Mouse (Mus musculus) hindbrain, embryonic 11.5 days (tissue): ENCODE data around the gene Pola2. TPM values are rescaled to one million over a fixed set of nuclear protein-coding genes. Genes with fewer than 3 reads are reported as not detected.

Experiments used
- ATAC-seq: fragments of 200-750 bp; cut with Nextera tagmentation; 2 replicates; pipeline ENCODE4 v1.8.0; 2017; ENCODE audit warnings: mild to moderate bottlenecking, moderate TSS enrichment, moderate library complexity; ENCODE audit not compliant: low FRiP score
- DNase-seq: peaks from one replicate; pipeline ENCODE4 v3.0.0-alpha.2; 2015; ENCODE audit warnings: low spot score
- H3K27ac ChIP-seq: fragments of 300-500 bp; sonication (generic); 2 replicates; pipeline ENCODE4 v1.5.1; 2014; ENCODE audit warnings: mild to moderate bottlenecking, low read depth, low read length
- H3K27me3 ChIP-seq: fragments of 300-500 bp; sonication (generic); 2 replicates; pipeline ENCODE4 v1.6.1; 2014; ENCODE audit warnings: mild to moderate bottlenecking, low read length, moderate library complexity, mixed read lengths; ENCODE audit not compliant: control insufficient read depth, insufficient read depth
- H3K36me3 ChIP-seq: fragments of 300-500 bp; sonication (generic); 2 replicates; pipeline ENCODE4 v1.6.1; 2014; ENCODE audit warnings: mild to moderate bottlenecking, low read length, moderate library complexity, mixed read lengths; ENCODE audit not compliant: control insufficient read depth, insufficient read depth
- H3K4me1 ChIP-seq: fragments of 300-500 bp; sonication (generic); replicated peaks from 2 replicates; pipeline ENCODE4 v1.6.1; 2014; ENCODE audit warnings: low read length, mixed read lengths; ENCODE audit not compliant: control insufficient read depth, insufficient read depth
- H3K4me2 ChIP-seq: fragments of 300-500 bp; sonication (generic); replicated peaks from 2 replicates; pipeline ENCODE4 v1.6.1; 2014; ENCODE audit warnings: mild to moderate bottlenecking, low read depth, low read length
- H3K4me3 ChIP-seq: fragments of 300-500 bp; sonication (generic); 2 replicates; pipeline ENCODE4 v1.5.1; 2014; ENCODE audit warnings: low read depth, low read length
- H3K9ac ChIP-seq: fragments of 300-500 bp; sonication (generic); 2 replicates; pipeline ENCODE4 v1.6.1; 2014; ENCODE audit warnings: low read depth, low read length
- H3K9me3 ChIP-seq: fragments of 300-500 bp; sonication (generic); 2 replicates; pipeline ENCODE4 v1.6.1; 2016; ENCODE audit warnings: low read length; ENCODE audit not compliant: control insufficient read depth
- WGBS: fragments of 180-500 bp; shearing (Covaris S2); extraction: QIAGEN DNeasy Blood & Tissue Kit; methylation state at CpG from one replicate; pipeline ENCODE4 v1.1.7; 2014; 5-methylcytosine and 5-hydroxymethylcytosine counted together
- polyA plus RNA-seq: library from polyadenylated mRNA; unstranded; fragments of >200 nt; fragmentation: Nextera tagmentation; extraction: Ambion mirVana; gene quantifications from 2 replicates; pipeline ENCODE4 v1.2.1, GENCODE M21; 2014

Pola2 gene
- polyA plus RNA-seq, 1 experiment from 2014 or later = 67.7 TPM

GRCm38 (mm10) chr19:5927532-5927931 lies 36.5 kb downstream of the Pola2 start:
- Histone ChIP-seq H3K27ac (no peak overlapping the region), H3K27me3 (peaks cover 6% of the 10 kb centered on the region), H3K9me3 (no peaks in the 10 kb centered on the region), H3K4me2 (no peak overlapping the region), H3K4me3 (no peak overlapping the region), H3K9ac (no peak overlapping the region), H3K4me1 (no peaks in the 10 kb centered on the region; the same call in 1 of the 2 replicates), H3K36me3 (no peaks in the 10 kb centered on the region)
- WGBS = 74% methylated on average over 8 of the region's 8 CpGs
- DNase-seq = no peak
- ATAC-seq = no peak

- Histone ChIP-seq H3K9ac (no peak overlapping the region), H3K4me3 (no peak overlapping the region), H3K27ac (no peak overlapping the region), H3K27me3 (peaks cover 6% of the 10 kb centered on the region), H3K4me1 (no peaks in the 10 kb centered on the region; the same call in 1 of the 2 replicates), H3K4me2 (no peak overlapping the region), H3K36me3 (no peaks in the 10 kb centered on the region), H3K9me3 (no peaks in the 10 kb centered on the region)
- ATAC-seq (no peak), DNase-seq (no peak)
- WGBS = 78% methylated on average over 11 of the region's 11 CpGs
These were observed 37.0 kb downstream of the Pola2 start for GRCm38 (mm10) chr19:5927026-5927425.

- Histone ChIP-seq H3K36me3 (no peaks in the 10 kb centered on the region), H3K9ac (peak overlapping the region; percentile 23; the same call in 1 of the 2 replicates), H3K4me2 (peak overlapping the region; percentile 95), H3K27ac (no peak overlapping the region), H3K9me3 (no peaks in the 10 kb centered on the region), H3K4me3 (peak overlapping the region; percentile 50), H3K4me1 (no peaks in the 10 kb centered on the region; the same call in 1 of the 2 replicates), H3K27me3 (peaks cover 6% of the 10 kb centered on the region)
- ATAC-seq = no peak
- DNase-seq = peak; percentile 11
- WGBS = 41% methylated on average over 11 of the region's 11 CpGs
These were observed 38.6 kb downstream of the Pola2 start for GRCm38 (mm10) chr19:5925311-5925855.

- WGBS = under 1% methylated on average over 18 of the region's 18 CpGs
- Histone ChIP-seq H3K4me2 (peak within 1 kb of the TSS; percentile 95), H3K4me3 (peak within 1 kb of the TSS; percentile 50), H3K9me3 (no peaks in the 10 kb centered on the region), H3K36me3 (no peaks in the 10 kb centered on the region), H3K27ac (no peak within 1 kb of the TSS), H3K4me1 (no peaks in the 10 kb centered on the region; the same call in 1 of the 2 replicates), H3K9ac (peak within 1 kb of the TSS; percentile 23), H3K27me3 (peaks cover 6% of the 10 kb centered on the region)
- ATAC-seq (peak; percentile 93), DNase-seq (peak; percentile 95)
These were observed 39.3 kb downstream of the Pola2 start, which contains the start of gene Cdc42ep2 for GRCm38 (mm10) chr19:5924713-5925093. Cdc42ep2 (minus strand) TSS chr19:5924816.

- no peaks in the 10 kb centered on the region for H3K9me3 ChIP-seq
- H3K4me1 ChIP-seq = no peaks in the 10 kb centered on the region; the same call in 1 of the 2 replicates
- peaks cover 6% of the 10 kb centered on the region for H3K27me3 ChIP-seq
- H3K9ac ChIP-seq = peak overlapping the region; percentile 19
- ATAC-seq (peak; percentile 82), DNase-seq (peak; percentile 98)
- peak overlapping the region; percentile 50 for H3K4me3 ChIP-seq
- no peak overlapping the region for H3K27ac ChIP-seq
- under 1% methylated on average over 37 of the region's 38 CpGs for WGBS
- peak overlapping the region; percentile 95 for H3K4me2 ChIP-seq
- no peaks in the 10 kb centered on the region for H3K36me3 ChIP-seq
These were observed 39.9 kb downstream of the Pola2 start for GRCm38 (mm10) chr19:5923990-5924712.

GRCm38 (mm10) chr19:5922963-5923362 lies 41.0 kb downstream of the Pola2 start:
- no peaks in the 10 kb centered on the region; the same call in 1 of the 2 replicates for H3K4me1 ChIP-seq
- no peaks in the 10 kb centered on the region for H3K36me3 ChIP-seq
- 94% methylated on average over 3 of the region's 3 CpGs for WGBS
- H3K9ac ChIP-seq = no peak overlapping the region
- no peak overlapping the region for H3K4me3 ChIP-seq
- H3K27me3 ChIP-seq = peaks cover 6% of the 10 kb centered on the region
- ATAC-seq (no peak), DNase-seq (no peak)
- H3K4me2 ChIP-seq = no peak overlapping the region
- no peaks in the 10 kb centered on the region for H3K9me3 ChIP-seq
- no peak overlapping the region for H3K27ac ChIP-seq

GRCm38 (mm10) chr19:5922119-5922942 lies 41.7 kb downstream of the Pola2 start:
- H3K4me1 ChIP-seq = no peaks in the 10 kb centered on the region; the same call in 1 of the 2 replicates
- no peaks in the 10 kb centered on the region for H3K36me3 ChIP-seq
- 79% methylated on average over 15 of the region's 15 CpGs for WGBS
- ATAC-seq (no peak), DNase-seq (no peak)
- no peak overlapping the region; the same call in 1 of the 2 replicates for H3K9ac ChIP-seq
- H3K27me3 ChIP-seq = peaks cover 6% of the 10 kb centered on the region
- no peak overlapping the region for H3K27ac ChIP-seq
- no peak overlapping the region for H3K4me2 ChIP-seq
- no peaks in the 10 kb centered on the region for H3K9me3 ChIP-seq
- H3K4me3 ChIP-seq = no peak overlapping the region

- WGBS = 17% methylated on average over 9 of the region's 9 CpGs
- no peak for ATAC-seq
- peak; percentile 27 for DNase-seq
These were observed 42.3 kb downstream of the Pola2 start for GRCm38 (mm10) chr19:5921715-5922114.

More at GRCm38 (mm10) chr19:5921715-5922114, 42.3 kb downstream of the Pola2 start:
- no peak overlapping the region for H3K4me2 ChIP-seq
- H3K27ac ChIP-seq = no peak overlapping the region
- H3K27me3 ChIP-seq = peaks cover 6% of the 10 kb centered on the region
- H3K36me3 ChIP-seq = no peaks in the 10 kb centered on the region
- no peak overlapping the region for H3K4me3 ChIP-seq
- H3K9me3 ChIP-seq = no peaks in the 10 kb centered on the region
- no peak overlapping the region; the same call in 1 of the 2 replicates for H3K9ac ChIP-seq
- H3K4me1 ChIP-seq = no peaks in the 10 kb centered on the region; the same call in 1 of the 2 replicates
